Mouse (Mus musculus): ENCODE data around the gene AC161166.1. TPM values are rescaled to one million over a fixed set of nuclear protein-coding genes. Genes with fewer than 3 reads are reported as not detected.
A peak's percentile ranks its signal among the peaks of the same experiment; 100 is the strongest.

AC161166.1 gene
- polyA plus RNA-seq, 1 experiment from 2014 or later: 1.0 TPM

GRCm38 (mm10) chr7:24478911-24479310, 33.3 kb downstream of the AC161166.1 start:
- Histone ChIP-seq H3K4me1 (peaks cover 25% of the 10 kb centered on the region), H3K27ac (no peak overlapping the region), H3K9me3 (replicated peaks) (no peaks in the 10 kb centered on the region), H3K27me3 (ENCODE audit: low read depth, poor library complexity, severe bottlenecking) (peaks cover 54% of the 10 kb centered on the region), H3K36me3 (no peaks in the 10 kb centered on the region), H3K4me3 (no peak overlapping the region)
- 90% methylated on average over 5 of the region's 5 CpGs for WGBS
- no peak for DNase-seq (ENCODE audit: low spot score)

- Histone ChIP-seq H3K36me3 (no peaks in the 10 kb centered on the region), H3K4me1 (peaks cover 17% of the 10 kb centered on the region), H3K9me3 (replicated peaks) (no peaks in the 10 kb centered on the region), H3K27ac (no peak overlapping the region), H3K27me3 (ENCODE audit: low read depth, poor library complexity, severe bottlenecking) (peaks cover 34% of the 10 kb centered on the region), H3K4me3 (no peak overlapping the region)
- 92% methylated on average over 7 of the region's 7 CpGs for WGBS
- no peak for DNase-seq (ENCODE audit: low spot score)
Measured at GRCm38 (mm10) chr7:24476856-24477255, 35.4 kb downstream of the AC161166.1 start.

GRCm38 (mm10) chr7:24476338-24476737, 35.9 kb downstream of the AC161166.1 start:
- Histone ChIP-seq H3K27ac (no peak overlapping the region), H3K4me1 (peaks cover 13% of the 10 kb centered on the region), H3K27me3 (ENCODE audit: low read depth, poor library complexity, severe bottlenecking) (peaks cover 28% of the 10 kb centered on the region), H3K9me3 (replicated peaks) (no peaks in the 10 kb centered on the region), H3K36me3 (no peaks in the 10 kb centered on the region), H3K4me3 (no peak overlapping the region)
- 83% methylated on average over 8 of the region's 8 CpGs for WGBS
- DNase-seq (ENCODE audit: low spot score): no peak

- Histone ChIP-seq H3K27me3 (ENCODE audit: low read depth, poor library complexity, severe bottlenecking) (peaks cover 15% of the 10 kb centered on the region), H3K36me3 (no peaks in the 10 kb centered on the region), H3K4me3 (no peak overlapping the region), H3K9me3 (replicated peaks) (no peaks in the 10 kb centered on the region; the same call in 1 of the 2 replicates), H3K4me1 (peaks cover 6% of the 10 kb centered on the region; the same call in 1 of the 2 replicates), H3K27ac (no peak overlapping the region)
- DNase-seq (ENCODE audit: low spot score): peak; percentile 40
- 41% methylated on average over 21 of the region's 21 CpGs for WGBS
Measured at GRCm38 (mm10) chr7:24474811-24475506, 37.3 kb downstream of the AC161166.1 start.

GRCm38 (mm10) chr7:24473913-24474529, 38.2 kb downstream of the AC161166.1 start:
- peak; percentile 78 for DNase-seq (ENCODE audit: low spot score)
- Histone ChIP-seq H3K4me3 (no peak overlapping the region), H3K27me3 (ENCODE audit: low read depth, poor library complexity, severe bottlenecking) (peaks cover 5% of the 10 kb centered on the region; the same call in 1 of the 2 replicates), H3K4me1 (peaks cover 6% of the 10 kb centered on the region; the same call in 1 of the 2 replicates), H3K9me3 (replicated peaks) (no peaks in the 10 kb centered on the region; the same call in 1 of the 2 replicates), H3K36me3 (0 out of 2 replicates have a peak, but pooled peaks cover 1% of the 10 kb centered on the region), H3K27ac (no peak overlapping the region)
- WGBS: 51% methylated on average over 10 of the region's 10 CpGs

- Histone ChIP-seq H3K27ac (no peak overlapping the region), H3K27me3 (ENCODE audit: low read depth, poor library complexity, severe bottlenecking) (no peaks in the 10 kb centered on the region), H3K36me3 (0 out of 2 replicates have a peak, but pooled peaks cover 2% of the 10 kb centered on the region), H3K4me1 (peaks cover 6% of the 10 kb centered on the region; the same call in 1 of the 2 replicates), H3K4me3 (no peak overlapping the region), H3K9me3 (replicated peaks) (no peaks in the 10 kb centered on the region; the same call in 1 of the 2 replicates)
- DNase-seq (ENCODE audit: low spot score): peak; percentile 48
- WGBS: 80% methylated on average over 7 of the region's 7 CpGs
Measured at GRCm38 (mm10) chr7:24472937-24473336, 39.3 kb downstream of the AC161166.1 start.

GRCm38 (mm10) chr7:24472442-24472841, 39.8 kb downstream of the AC161166.1 start:
- H3K4me3 ChIP-seq: no peak overlapping the region
- WGBS: 87% methylated on average over 6 of the region's 6 CpGs
- no peaks in the 10 kb centered on the region for H3K27me3 ChIP-seq (ENCODE audit: low read depth, poor library complexity, severe bottlenecking)
- H3K27ac ChIP-seq: no peak overlapping the region
- no peak for DNase-seq (ENCODE audit: low spot score)
- H3K4me1 ChIP-seq: peaks cover 6% of the 10 kb centered on the region; the same call in 1 of the 2 replicates
- no peaks in the 10 kb centered on the region; the same call in 1 of the 2 replicates for H3K9me3 ChIP-seq (replicated peaks)
- 0 out of 2 replicates have a peak, but pooled peaks cover 2% of the 10 kb centered on the region for H3K36me3 ChIP-seq

GRCm38 (mm10) chr7:24470356-24470755, 41.9 kb downstream of the AC161166.1 start:
- H3K27me3 ChIP-seq (ENCODE audit: low read depth, poor library complexity, severe bottlenecking): no peaks in the 10 kb centered on the region
- peaks cover 6% of the 10 kb centered on the region; the same call in 1 of the 2 replicates for H3K4me1 ChIP-seq
- WGBS: 95% methylated on average over 7 of the region's 7 CpGs
- DNase-seq (ENCODE audit: low spot score): no peak
- H3K36me3 ChIP-seq: 0 out of 2 replicates have a peak, but pooled peaks cover 2% of the 10 kb centered on the region
- H3K9me3 ChIP-seq (replicated peaks): no peaks in the 10 kb centered on the region; the same call in 1 of the 2 replicates
- no peak overlapping the region for H3K27ac ChIP-seq
- no peak overlapping the region for H3K4me3 ChIP-seq

GRCm38 (mm10) chr7:24469126-24469525, 43.1 kb downstream of the AC161166.1 start:
- H3K36me3 ChIP-seq: 0 out of 2 replicates have a peak, but pooled peaks cover 2% of the 10 kb centered on the region
- no peak for DNase-seq (ENCODE audit: low spot score)
- WGBS: 86% methylated on average over 3 of the region's 3 CpGs

GRCm38 (mm10) chr7:24467886-24468285, 44.4 kb downstream of the AC161166.1 start:
- no peak overlapping the region for H3K27ac ChIP-seq
- 0 out of 2 replicates have a peak, but pooled peaks cover 2% of the 10 kb centered on the region for H3K36me3 ChIP-seq
- peaks cover 12% of the 10 kb centered on the region for H3K4me1 ChIP-seq
- WGBS: 86% methylated on average over 5 of the region's 5 CpGs
- no peak for DNase-seq (ENCODE audit: low spot score)
- H3K27me3 ChIP-seq (ENCODE audit: low read depth, poor library complexity, severe bottlenecking): no peaks in the 10 kb centered on the region
- no peaks in the 10 kb centered on the region; the same call in 1 of the 2 replicates for H3K9me3 ChIP-seq (replicated peaks)
- no peak overlapping the region for H3K4me3 ChIP-seq

More at GRCm38 (mm10) chr7:24469126-24469525, 43.1 kb downstream of the AC161166.1 start:
- peaks cover under 1% of the 10 kb centered on the region; the same call in 1 of the 2 replicates for H3K4me1 ChIP-seq
- H3K9me3 ChIP-seq (replicated peaks): no peaks in the 10 kb centered on the region; the same call in 1 of the 2 replicates
- H3K4me3 ChIP-seq: no peak overlapping the region
- H3K27ac ChIP-seq: no peak overlapping the region
- no peaks in the 10 kb centered on the region for H3K27me3 ChIP-seq (ENCODE audit: low read depth, poor library complexity, severe bottlenecking)

GRCm38 (mm10) chr7:24466835-24467234, 45.4 kb downstream of the AC161166.1 start:
- no peak overlapping the region for H3K4me3 ChIP-seq
- H3K36me3 ChIP-seq: 0 out of 2 replicates have a peak, but pooled peaks cover 2% of the 10 kb centered on the region
- no peak for DNase-seq (ENCODE audit: low spot score)
- H3K27me3 ChIP-seq (ENCODE audit: low read depth, poor library complexity, severe bottlenecking): no peaks in the 10 kb centered on the region
- no peak overlapping the region for H3K27ac ChIP-seq
- WGBS: 94% methylated on average over 6 of the region's 6 CpGs
- H3K4me1 ChIP-seq: peaks cover 21% of the 10 kb centered on the region
- no peaks in the 10 kb centered on the region; the same call in 1 of the 2 replicates for H3K9me3 ChIP-seq (replicated peaks)

- DNase-seq (ENCODE audit: low spot score): peak; percentile 80
Measured at GRCm38 (mm10) chr7:24462388-24463319, 49.6 kb downstream of the AC161166.1 start, which contains the start of gene Plaur. Gene Plaur, plus strand, starts transcription at chr7:24462484.

More at GRCm38 (mm10) chr7:24462388-24463319, 49.6 kb downstream of the AC161166.1 start, which contains the start of gene Plaur:
- 4% methylated on average over 27 of the region's 27 CpGs for WGBS
- Histone ChIP-seq H3K4me3 (peak within 1 kb of the TSS; percentile 40), H3K27ac (peak within 1 kb of the TSS; percentile 46), H3K4me1 (peaks cover 38% of the 10 kb centered on the region), H3K27me3 (ENCODE audit: low read depth, poor library complexity, severe bottlenecking) (peaks cover 17% of the 10 kb centered on the region; the same call in 1 of the 2 replicates), H3K36me3 (no peaks in the 10 kb centered on the region), H3K9me3 (replicated peaks) (no peaks in the 10 kb centered on the region)
